Mouse (Mus musculus) retina, adult 2 months (tissue): ENCODE measurements around the gene H2al1a.
"Not testable (repeated sequence)": the region's sequence is repeated elsewhere in the genome, so short reads cannot be mapped to it uniquely, and the experiment has no call there.

ENCODE experiments used
- DNase-seq: peaks from one replicate; pipeline ENCODE4 v3.0.0-alpha.2; 2012; ENCODE audit warnings: low read depth, low spot score

H2al1a gene

GRCm38 (mm10) chrX:11298957-11299356, at the start of gene H2al1a:
Gene H2al1a (plus strand): TSS chrX:11299257.
- DNase-seq: not testable (repeated sequence)

- peak; percentile 6 for DNase-seq
These were observed 48.9 kb upstream of the H2al1a start for GRCm38 (mm10) chrX:11250155-11250554.

DNA sequence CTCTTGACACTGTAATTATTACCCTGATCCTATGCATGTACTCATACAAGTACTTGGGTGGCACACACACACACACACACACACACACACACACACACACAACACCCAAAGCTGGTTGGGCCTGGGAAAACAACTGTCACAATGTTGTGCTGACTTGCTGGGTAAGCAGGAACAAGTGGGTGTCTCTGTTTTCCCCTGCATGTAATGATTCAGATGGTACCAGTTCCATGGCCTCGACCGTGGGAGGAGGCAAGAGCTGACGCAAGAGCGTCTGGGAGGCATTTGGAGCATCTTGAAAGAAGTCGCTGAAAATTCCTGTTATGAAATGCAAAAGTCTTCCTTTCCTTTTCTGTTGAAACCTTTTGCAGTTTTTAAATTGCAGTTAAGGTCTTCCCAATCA, 45.0 kb upstream of the H2al1a start:
- no peak for DNase-seq

- DNase-seq: no peak
These were observed 44.4 kb upstream of the H2al1a start for GRCm38 (mm10) chrX:11254521-11255207.

DNA sequence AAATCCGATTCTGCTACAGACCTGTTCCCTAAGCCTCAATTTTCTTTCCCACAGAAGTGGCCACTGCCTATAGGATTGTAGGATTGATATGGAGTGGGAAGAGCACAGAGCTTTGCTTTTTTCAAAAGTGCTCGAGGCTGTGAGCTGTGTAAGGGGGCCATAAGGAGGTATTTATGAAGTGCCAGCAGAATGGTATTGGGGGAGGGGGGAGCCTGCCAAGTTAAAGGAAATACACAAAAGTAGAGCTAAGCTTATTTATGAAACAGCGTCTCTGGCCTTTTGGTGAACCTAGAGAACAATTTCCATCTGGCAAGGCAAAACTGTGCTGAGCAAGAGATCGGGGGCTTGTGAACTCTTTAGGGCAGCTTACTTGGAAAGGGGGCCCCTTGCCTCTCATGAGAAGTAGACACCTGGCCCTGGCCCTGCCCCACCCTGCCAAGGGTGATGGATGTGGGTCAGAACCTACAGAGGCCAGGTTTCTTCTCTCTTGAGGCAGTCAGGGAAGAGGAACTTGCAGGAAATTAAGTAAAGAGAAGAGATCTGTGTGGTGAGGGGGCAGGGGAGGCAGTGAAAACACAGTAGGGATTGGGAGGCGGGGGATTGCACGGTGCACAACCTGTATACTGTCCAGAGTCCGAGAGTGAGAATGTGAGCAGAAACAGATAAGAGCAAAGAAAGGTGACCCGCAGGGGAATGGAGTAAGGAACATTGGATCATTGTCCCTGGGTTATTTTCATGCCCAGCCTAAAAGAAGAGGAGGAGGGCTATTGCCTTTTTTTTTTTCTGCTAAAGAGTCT, 43.3 kb upstream of the H2al1a start:
- no peak for DNase-seq

DNA sequence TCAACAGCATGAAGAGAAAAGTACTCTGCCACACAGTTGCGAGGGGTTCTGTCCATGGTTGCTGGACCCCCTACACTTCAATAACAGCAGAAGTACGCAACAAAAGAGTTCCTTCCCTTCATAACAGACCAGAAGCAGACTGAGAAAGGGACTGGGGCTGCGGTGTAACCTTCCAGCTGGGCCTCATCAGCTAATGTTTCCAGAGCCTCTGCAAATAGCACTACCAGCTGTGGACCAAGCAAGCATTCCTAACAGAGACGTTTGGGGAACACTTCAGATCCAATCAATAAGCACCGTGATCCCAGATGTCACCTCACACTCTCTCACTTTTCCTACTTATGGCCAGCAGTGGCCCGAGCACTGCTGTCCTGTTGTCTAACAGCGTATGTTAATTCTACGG, 34.1 kb upstream of the H2al1a start:
- no peak for DNase-seq

- no peak for DNase-seq
These were observed 31.3 kb upstream of the H2al1a start for GRCm38 (mm10) chrX:11267791-11268190.

DNA sequence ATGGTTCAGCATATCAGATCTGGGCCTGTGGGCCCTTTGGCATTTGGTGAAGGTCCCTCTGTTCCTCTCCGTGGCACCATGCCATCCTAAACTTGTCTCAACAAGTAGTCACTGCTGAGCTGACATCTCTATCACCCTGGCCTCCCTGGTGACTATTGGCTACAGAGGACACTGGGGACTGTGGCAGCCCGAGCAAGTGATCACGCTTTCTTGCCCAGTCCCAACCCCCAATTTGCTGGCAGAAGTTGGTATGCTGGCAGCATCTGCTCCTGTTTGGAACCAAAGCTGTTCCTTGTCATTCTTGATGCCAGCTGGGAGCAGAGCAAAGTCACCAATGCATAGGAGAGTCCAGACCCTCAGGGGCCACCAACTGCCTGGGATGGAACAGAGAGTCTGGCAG, 30.0 kb upstream of the H2al1a start:
- no peak for DNase-seq

DNA sequence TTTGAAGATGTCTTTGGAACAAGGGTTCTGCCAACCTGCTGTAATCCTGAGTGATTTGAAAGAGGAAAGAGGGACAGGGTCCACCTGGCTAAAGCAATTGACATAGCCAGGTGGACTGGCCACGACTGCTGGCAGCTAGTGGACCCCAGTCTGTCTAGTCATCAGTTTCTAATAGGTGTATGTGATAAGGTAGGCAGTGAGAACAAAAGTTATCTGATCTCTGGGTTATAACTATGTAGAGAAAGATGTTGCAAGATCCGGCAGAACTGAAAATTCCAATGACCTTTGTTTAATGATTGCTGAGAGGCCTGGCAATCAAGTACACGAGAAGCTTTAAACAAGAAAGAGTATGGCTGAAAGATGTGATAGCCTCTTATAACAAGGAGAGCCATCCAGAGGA, 25.9 kb upstream of the H2al1a start:
- DNase-seq: no peak

DNA sequence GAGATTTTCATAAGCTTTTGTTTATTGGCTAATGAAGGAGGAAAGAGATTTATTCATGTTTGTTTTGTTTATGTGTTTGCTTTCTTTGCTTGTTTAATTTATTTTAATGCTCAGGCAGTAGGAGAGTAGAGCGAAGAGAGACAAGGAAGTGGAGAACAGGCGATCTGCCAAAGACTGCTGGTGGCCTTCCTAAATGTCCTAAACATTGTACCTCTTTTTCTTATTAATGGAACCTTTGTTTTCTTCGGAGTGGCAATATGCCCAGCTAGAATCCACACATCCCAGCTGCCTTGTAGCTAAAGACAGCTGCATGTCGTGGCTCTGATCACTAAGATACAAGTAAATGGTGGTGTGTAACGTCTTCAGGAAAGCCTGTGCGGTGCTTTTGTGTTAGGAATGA, 22.0 kb upstream of the H2al1a start:
- no peak for DNase-seq

DNA sequence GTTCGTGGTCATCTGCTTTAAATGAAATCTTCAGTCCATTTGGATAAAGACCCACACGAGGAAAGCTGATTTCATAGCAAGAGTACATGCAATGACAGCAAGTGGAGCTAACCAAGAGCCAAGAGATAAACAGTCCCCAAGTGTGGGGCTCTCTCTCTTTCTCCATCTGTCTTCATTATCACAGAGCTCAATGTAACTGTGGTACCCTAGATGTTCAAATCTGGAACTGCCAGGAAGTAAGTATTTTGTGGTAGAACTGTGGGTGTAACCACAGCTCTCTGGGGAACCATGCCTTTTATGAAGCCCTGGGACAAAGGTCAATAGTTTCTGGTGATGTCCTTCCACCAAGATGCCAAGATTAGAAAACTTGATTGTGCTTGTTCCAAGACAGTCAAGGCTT, 18.3 kb upstream of the H2al1a start:
- DNase-seq: no peak

- no peak for DNase-seq
These were observed 10.7 kb upstream of the H2al1a start for GRCm38 (mm10) chrX:11288306-11288882.

GRCm38 (mm10) chrX:11289244-11289643, 9.8 kb upstream of the H2al1a start:
- no peak for DNase-seq

DNA sequence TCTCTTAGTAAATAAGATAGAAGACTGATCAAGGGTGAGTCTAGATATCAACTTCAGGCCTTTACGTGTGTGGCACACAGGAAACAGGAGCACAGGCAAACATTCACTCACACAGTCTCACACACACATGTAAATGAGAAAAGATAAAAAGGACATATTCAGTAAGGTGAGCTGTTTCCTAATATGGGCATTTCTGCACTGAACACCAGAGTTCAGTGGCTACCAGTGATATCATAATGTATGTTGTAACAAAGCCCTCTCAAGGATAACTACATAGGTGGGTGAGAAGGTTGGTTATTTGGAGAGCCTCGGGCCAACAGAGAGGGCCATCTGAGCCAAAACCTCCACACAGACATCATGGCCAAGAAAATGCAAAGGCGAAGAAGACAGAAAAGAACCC, 3.1 kb downstream of the H2al1a start, which contains the start of gene H2al1b:
Gene H2al1b, plus strand, starts transcription at position 301 of the 400 bp plus-strand sequence.
- DNase-seq: not testable (repeated sequence)

DNA sequence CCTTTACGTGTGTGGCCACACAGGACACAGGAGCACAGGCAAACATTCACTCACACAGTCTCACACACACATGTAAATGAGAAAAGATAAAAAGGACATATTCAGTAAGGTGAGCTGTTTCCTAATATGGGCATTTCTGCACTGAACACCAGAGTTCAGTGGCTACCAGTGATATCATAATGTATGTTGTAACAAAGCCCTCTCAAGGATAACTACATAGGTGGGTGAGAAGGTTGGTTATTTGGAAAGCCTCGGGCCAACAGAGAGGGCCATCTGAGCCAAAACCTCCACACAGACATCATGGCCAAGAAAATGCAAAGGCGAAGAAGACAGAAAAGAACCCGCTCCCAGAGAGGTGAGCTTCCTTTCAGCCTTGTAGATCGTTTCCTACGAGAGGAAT, 6.3 kb downstream of the H2al1a start, which contains the start of gene H2al1c:
Gene H2al1c, plus strand, starts transcription at position 301 of the 400 bp plus-strand sequence.
- DNase-seq: not testable (repeated sequence)

GRCm38 (mm10) chrX:11308524-11308923, 9.5 kb downstream of the H2al1a start, which contains the start of gene H2al1d:
Gene H2al1d (plus strand): TSS chrX:11308824.
- DNase-seq: not testable (repeated sequence)

DNA sequence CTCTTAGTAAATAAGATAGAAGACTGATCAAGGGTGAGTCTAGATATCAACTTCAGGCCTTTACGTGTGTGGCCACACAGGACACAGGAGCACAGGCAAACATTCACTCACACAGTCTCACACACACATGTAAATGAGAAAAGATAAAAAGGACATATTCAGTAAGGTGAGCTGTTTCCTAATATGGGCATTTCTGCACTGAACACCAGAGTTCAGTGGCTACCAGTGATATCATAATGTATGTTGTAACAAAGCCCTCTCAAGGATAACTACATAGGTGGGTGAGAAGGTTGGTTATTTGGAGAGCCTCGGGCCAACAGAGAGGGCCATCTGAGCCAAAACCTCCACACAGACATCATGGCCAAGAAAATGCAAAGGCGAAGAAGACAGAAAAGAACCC, 12.6 kb downstream of the H2al1a start, which contains the start of gene H2al1e:
Gene H2al1e, plus strand, starts transcription at position 301 of the 400 bp plus-strand sequence.
- DNase-seq: not testable (repeated sequence)

- DNase-seq: not testable (repeated sequence)
These were observed 15.8 kb downstream of the H2al1a start, which contains the start of gene H2al1f for GRCm38 (mm10) chrX:11314858-11315257. Gene H2al1f (plus strand): TSS chrX:11315158.

DNA sequence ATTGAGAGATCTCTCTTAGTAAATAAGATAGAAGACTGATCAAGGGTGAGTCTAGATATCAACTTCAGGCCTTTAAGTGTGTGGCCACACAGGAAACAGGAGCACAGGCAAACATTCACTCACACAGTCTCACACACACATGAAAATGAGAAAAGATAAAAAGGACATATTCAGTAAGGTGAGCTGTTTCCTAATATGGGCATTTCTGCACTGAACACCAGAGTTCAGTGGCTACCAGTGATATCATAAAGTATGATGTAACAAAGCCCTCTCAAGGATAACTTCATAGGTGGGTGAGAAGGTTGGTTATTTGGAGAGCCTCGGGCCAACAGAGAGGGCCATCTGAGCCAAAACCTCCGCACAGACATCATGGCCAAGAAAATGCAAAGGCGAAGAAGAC, 18.9 kb downstream of the H2al1a start, which contains the start of gene H2al1g:
Gene H2al1g, plus strand, starts transcription at position 301 of the 400 bp plus-strand sequence.
- not testable (repeated sequence) for DNase-seq

- DNase-seq: not testable (repeated sequence)
These were observed 22.1 kb downstream of the H2al1a start, which contains the start of gene H2al1h for GRCm38 (mm10) chrX:11321192-11321591. Gene H2al1h (plus strand): TSS chrX:11321492.

GRCm38 (mm10) chrX:11324359-11324758, 25.3 kb downstream of the H2al1a start, which contains the start of gene H2al1i:
Gene H2al1i (plus strand): TSS chrX:11324659.
- DNase-seq: not testable (repeated sequence)

- DNase-seq: not testable (repeated sequence)
These were observed 28.5 kb downstream of the H2al1a start, which contains the start of gene H2al1j for GRCm38 (mm10) chrX:11327522-11327921. Gene H2al1j (plus strand): TSS chrX:11327822.
